Mouse (Mus musculus) forebrain, embryonic 14.5 days (tissue): ENCODE data around the gene Tnfsf14. TPM values are rescaled to one million over a fixed set of nuclear protein-coding genes. Genes with fewer than 3 reads are reported as not detected.

Experiments used
- ATAC-seq: fragments of 200-750 bp; cut with Nextera tagmentation; 2 replicates; pipeline ENCODE4 v1.8.0; 2017; ENCODE audit warnings: mild to moderate bottlenecking, moderate library complexity
- DNase-seq: peaks from one replicate; pipeline ENCODE4 v3.0.0-alpha.2; 2015; ENCODE audit warnings: low spot score
- H3K27ac ChIP-seq: fragments of 300-500 bp; sonication (generic); 2 replicates; pipeline ENCODE4 v1.5.1; 2014; ENCODE audit warnings: low read depth, mild to moderate bottlenecking, control low read depth, low read length, moderate library complexity
- H3K27me3 ChIP-seq: fragments of 300-500 bp; sonication (generic); replicated peaks from 2 replicates; pipeline ENCODE4 v1.6.1; 2014; ENCODE audit warnings: low read length, control low read depth, mixed read lengths; ENCODE audit not compliant: control insufficient read depth, insufficient read depth
- H3K36me3 ChIP-seq: fragments of 300-500 bp; sonication (generic); 2 replicates; pipeline ENCODE4 v1.6.1; 2014; ENCODE audit warnings: low read length, control low read depth; ENCODE audit not compliant: control insufficient read depth, insufficient read depth
- H3K4me1 ChIP-seq: fragments of 300-500 bp; sonication (generic); 2 replicates; pipeline ENCODE4 v1.6.1; 2014; ENCODE audit warnings: antibody characterized with exemption, low read length, control low read depth; ENCODE audit not compliant: control insufficient read depth, insufficient read depth
- H3K4me2 ChIP-seq: fragments of 300-500 bp; sonication (generic); 2 replicates; pipeline ENCODE4 v1.6.1; 2014; ENCODE audit warnings: mild to moderate bottlenecking, control low read depth, low read length
- H3K4me3 ChIP-seq: fragments of 300-500 bp; sonication (generic); 2 replicates; pipeline ENCODE4 v1.5.1; 2014; ENCODE audit warnings: low read depth, low read length, control low read depth
- H3K9ac ChIP-seq: fragments of 300-500 bp; sonication (generic); 2 replicates; pipeline ENCODE4 v1.6.1; 2014; ENCODE audit warnings: mild to moderate bottlenecking, low read length, control low read depth, moderate library complexity
- H3K9me3 ChIP-seq: fragments of 300-500 bp; sonication (generic); replicated peaks from 2 replicates; pipeline ENCODE4 v1.6.1; 2016; ENCODE audit warnings: low read length, control low read depth, mixed read lengths; ENCODE audit not compliant: control insufficient read depth
- WGBS: fragments of 180-500 bp; shearing (Covaris S2); extraction: QIAGEN DNeasy Blood & Tissue Kit; methylation state at CpG from one replicate; pipeline ENCODE4 v1.1.7; 2014; 5-methylcytosine and 5-hydroxymethylcytosine counted together
- polyA plus RNA-seq: library from polyadenylated mRNA; unstranded; fragments of >200 nt; fragmentation: Nextera tagmentation; extraction: Ambion mirVana; gene quantifications from 2 replicates; pipeline ENCODE4 v1.2.1, GENCODE M21; 2014

Gene Tnfsf14
- polyA plus RNA-seq, 1 experiment from 2014 or later = not detected

DNA sequence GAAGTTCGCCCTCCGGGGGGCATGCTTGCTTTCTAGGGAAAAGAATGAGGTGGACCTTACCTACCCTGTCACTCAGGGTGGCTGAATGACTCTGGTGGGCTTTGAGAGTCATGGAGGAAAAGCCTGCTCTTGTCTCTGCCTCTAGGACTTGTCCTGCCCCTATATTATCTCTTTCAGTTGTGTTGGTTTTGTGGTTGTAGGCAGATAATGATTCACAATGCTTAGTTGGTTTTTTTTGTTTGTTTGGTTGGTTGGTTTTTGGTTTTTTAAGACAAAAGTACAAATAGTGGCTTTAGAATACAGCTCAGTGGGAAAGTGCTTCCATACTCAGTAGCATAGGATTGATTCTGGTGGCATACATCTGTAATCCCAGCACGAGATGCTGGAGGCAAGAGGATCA is 34.9 kb upstream of the Tnfsf14 start:
- no peak overlapping the region for H3K4me3 ChIP-seq
- DNase-seq = no peak
- H3K9me3 ChIP-seq = no peaks in the 10 kb centered on the region
- H3K36me3 ChIP-seq = no peaks in the 10 kb centered on the region
- H3K27me3 ChIP-seq = no peaks in the 10 kb centered on the region
- no peak overlapping the region for H3K9ac ChIP-seq
- WGBS = 86% methylated on average over 3 of the region's 3 CpGs
- H3K27ac ChIP-seq = no peak overlapping the region
- no peak for ATAC-seq
- H3K4me1 ChIP-seq = no peaks in the 10 kb centered on the region
- no peak overlapping the region for H3K4me2 ChIP-seq

DNA sequence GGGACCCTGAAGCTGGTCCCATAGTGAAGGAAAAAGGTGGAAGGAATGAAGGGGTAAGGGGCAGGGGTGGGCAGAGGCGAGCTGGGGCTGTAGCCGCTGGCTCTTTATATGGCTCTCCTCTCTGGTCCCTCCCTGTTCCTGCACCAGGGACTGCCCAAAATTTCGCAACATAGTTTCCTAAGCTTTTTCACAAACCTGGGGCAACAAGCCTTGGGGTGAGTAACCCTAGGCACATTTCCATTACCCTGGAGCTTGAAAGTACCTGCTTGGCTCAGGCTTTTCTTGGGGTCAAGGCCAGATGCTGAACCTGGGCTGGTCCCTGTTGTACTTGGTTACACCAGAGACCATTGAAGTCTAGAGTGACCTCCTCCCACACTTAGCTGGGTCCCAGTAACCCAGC is 34.0 kb upstream of the Tnfsf14 start, which contains the start of gene C3:
TSS of gene C3 (minus strand) at position 123 of the 400 bp plus-strand sequence.
- 82% methylated on average over 3 of the region's 3 CpGs for WGBS
- no peak within 1 kb of the TSS for H3K27ac ChIP-seq

GRCm38 (mm10) chr17:57227468-57227867 is 33.5 kb upstream of the Tnfsf14 start:
- DNase-seq (no peak), ATAC-seq (no peak)
- Histone ChIP-seq H3K27ac (no peak overlapping the region), H3K27me3 (no peaks in the 10 kb centered on the region), H3K9ac (no peak overlapping the region), H3K36me3 (no peaks in the 10 kb centered on the region), H3K4me3 (no peak overlapping the region), H3K4me2 (no peak overlapping the region), H3K9me3 (no peaks in the 10 kb centered on the region), H3K4me1 (no peaks in the 10 kb centered on the region)
- 90% methylated on average over 2 of the region's 2 CpGs for WGBS

More for the DNA sequence above, 34.0 kb upstream of the Tnfsf14 start, which contains the start of gene C3:
- DNase-seq (no peak), ATAC-seq (no peak)
- Histone ChIP-seq H3K9me3 (no peaks in the 10 kb centered on the region), H3K4me3 (no peak within 1 kb of the TSS), H3K4me2 (no peak within 1 kb of the TSS), H3K9ac (no peak within 1 kb of the TSS), H3K27me3 (no peaks in the 10 kb centered on the region), H3K4me1 (no peaks in the 10 kb centered on the region), H3K36me3 (no peaks in the 10 kb centered on the region)

DNA sequence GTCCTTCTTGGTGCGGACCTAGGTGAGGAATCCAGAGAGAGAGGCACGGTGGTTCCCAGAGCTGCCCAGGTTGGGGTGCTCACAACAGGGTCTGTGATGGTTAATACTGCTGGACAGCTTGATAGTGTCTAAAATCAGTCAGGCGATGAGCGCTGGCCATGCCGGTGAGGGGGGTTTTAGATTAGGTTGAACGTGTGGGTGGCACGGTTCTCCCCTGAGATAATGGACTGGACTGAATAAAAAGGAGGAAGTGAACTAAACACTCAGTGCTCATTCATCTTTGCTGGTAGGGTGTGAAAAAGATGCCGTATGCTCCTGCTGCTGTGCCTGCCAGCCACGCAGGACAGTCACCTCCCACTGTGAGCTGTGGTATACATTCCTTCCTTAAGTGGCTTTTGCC is 29.3 kb upstream of the Tnfsf14 start:
- WGBS = 80% methylated on average over 9 of the region's 9 CpGs
- no peaks in the 10 kb centered on the region for H3K4me1 ChIP-seq
- H3K27ac ChIP-seq = no peak overlapping the region
- H3K4me2 ChIP-seq = no peak overlapping the region
- no peak for ATAC-seq
- H3K27me3 ChIP-seq = no peaks in the 10 kb centered on the region
- H3K36me3 ChIP-seq = no peaks in the 10 kb centered on the region
- no peak overlapping the region for H3K9ac ChIP-seq
- no peak overlapping the region for H3K4me3 ChIP-seq
- no peaks in the 10 kb centered on the region for H3K9me3 ChIP-seq
- DNase-seq = no peak

DNA sequence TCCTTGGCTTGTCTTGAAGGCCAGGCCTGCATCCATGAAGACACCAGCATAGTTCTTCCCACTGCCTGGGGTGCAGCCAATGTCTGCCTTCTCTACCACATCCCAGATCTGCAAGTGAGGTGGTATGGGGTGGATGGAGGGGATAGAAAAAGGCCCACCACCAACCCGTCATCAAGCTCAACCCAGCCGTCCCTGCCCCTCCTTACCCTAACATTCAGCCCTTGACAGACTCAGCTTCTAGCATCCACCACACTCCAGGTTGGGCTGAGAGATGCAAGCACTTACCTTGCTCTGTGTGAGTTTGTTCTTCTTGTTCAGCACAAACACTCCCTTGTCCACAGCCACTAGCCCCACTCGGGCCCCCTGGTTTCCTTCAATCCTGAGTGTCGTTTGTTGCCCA is 27.9 kb upstream of the Tnfsf14 start:
- H3K4me3 ChIP-seq = no peak overlapping the region
- H3K36me3 ChIP-seq = no peaks in the 10 kb centered on the region
- H3K27me3 ChIP-seq = no peaks in the 10 kb centered on the region
- H3K4me1 ChIP-seq = no peaks in the 10 kb centered on the region
- no peak overlapping the region for H3K27ac ChIP-seq
- no peak overlapping the region for H3K9ac ChIP-seq
- no peak for DNase-seq
- ATAC-seq = no peak
- H3K9me3 ChIP-seq = no peaks in the 10 kb centered on the region
- 81% methylated on average over 4 of the region's 4 CpGs for WGBS
- no peak overlapping the region for H3K4me2 ChIP-seq

DNA sequence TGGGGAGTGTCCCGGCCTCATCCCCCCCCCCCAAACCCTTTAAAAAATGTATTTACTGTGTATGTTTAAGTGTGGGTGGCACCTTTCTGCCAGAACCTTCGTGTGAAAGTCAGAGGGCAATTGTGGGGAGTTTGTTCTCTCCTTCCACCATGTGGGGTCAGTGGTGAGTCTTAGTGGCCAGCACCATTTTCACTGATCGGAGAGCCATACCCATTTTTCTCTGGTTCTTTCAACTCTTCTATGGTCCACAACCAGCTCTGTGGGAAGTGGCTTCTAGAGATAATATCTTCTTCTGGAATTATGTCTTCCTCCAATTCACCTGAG is 25.9 kb upstream of the Tnfsf14 start:
- no peaks in the 10 kb centered on the region for H3K9me3 ChIP-seq
- H3K27ac ChIP-seq = no peak overlapping the region
- no peaks in the 10 kb centered on the region for H3K27me3 ChIP-seq
- no peaks in the 10 kb centered on the region for H3K4me1 ChIP-seq
- DNase-seq = peak; percentile 11
- ATAC-seq = no peak
- H3K36me3 ChIP-seq = no peaks in the 10 kb centered on the region
- no peak overlapping the region for H3K4me3 ChIP-seq
- no peak overlapping the region for H3K9ac ChIP-seq
- no peak overlapping the region for H3K4me2 ChIP-seq
- WGBS = 25% methylated on average over 3 of the region's 3 CpGs

- ATAC-seq (peak; percentile 27; the same call in 1 of the 2 replicates), DNase-seq (peak; percentile 62)
- H3K4me2 ChIP-seq = no peak overlapping the region
- no peak overlapping the region for H3K9ac ChIP-seq
- WGBS = 20% methylated on average over 11 of the region's 11 CpGs
- no peaks in the 10 kb centered on the region for H3K36me3 ChIP-seq
- no peaks in the 10 kb centered on the region for H3K9me3 ChIP-seq
- no peak overlapping the region for H3K27ac ChIP-seq
- H3K4me1 ChIP-seq = no peaks in the 10 kb centered on the region
- no peaks in the 10 kb centered on the region for H3K27me3 ChIP-seq
- H3K4me3 ChIP-seq = no peak overlapping the region
These were observed 25.3 kb upstream of the Tnfsf14 start for GRCm38 (mm10) chr17:57219167-57219883.

GRCm38 (mm10) chr17:57218335-57218900 is 24.4 kb upstream of the Tnfsf14 start:
- WGBS = 84% methylated on average over 12 of the region's 12 CpGs

GRCm38 (mm10) chr17:57214676-57215387 is 20.9 kb upstream of the Tnfsf14 start:
- H3K4me1 ChIP-seq = no peaks in the 10 kb centered on the region
- no peak overlapping the region for H3K27ac ChIP-seq

More at GRCm38 (mm10) chr17:57218335-57218900, 24.4 kb upstream of the Tnfsf14 start:
- Histone ChIP-seq H3K36me3 (no peaks in the 10 kb centered on the region), H3K4me1 (no peaks in the 10 kb centered on the region), H3K9me3 (no peaks in the 10 kb centered on the region), H3K4me3 (no peak overlapping the region), H3K27me3 (no peaks in the 10 kb centered on the region), H3K27ac (no peak overlapping the region), H3K4me2 (no peak overlapping the region), H3K9ac (no peak overlapping the region)
- DNase-seq = no peak
- ATAC-seq = no peak

More at GRCm38 (mm10) chr17:57214676-57215387, 20.9 kb upstream of the Tnfsf14 start:
- Histone ChIP-seq H3K9me3 (no peaks in the 10 kb centered on the region), H3K9ac (no peak overlapping the region; the same call in 1 of the 2 replicates), H3K27me3 (no peaks in the 10 kb centered on the region), H3K4me3 (no peak overlapping the region), H3K36me3 (no peaks in the 10 kb centered on the region), H3K4me2 (no peak overlapping the region)
- DNase-seq (peak; percentile 71), ATAC-seq (peak; percentile 76)
- 53% methylated on average over 13 of the region's 13 CpGs for WGBS
